Mouse (Mus musculus) stomach, embryonic 16.5 days (tissue): ENCODE measurements around the gene Invs. TPM values are rescaled to one million over a fixed set of nuclear protein-coding genes. Genes with fewer than 3 reads are reported as not detected.
A peak's percentile ranks its signal among the peaks of the same experiment; 100 is the strongest.

ENCODE experiments used
- ATAC-seq: fragments of 200-750 bp; cut with Nextera tagmentation; 2 replicates; pipeline ENCODE4 v1.8.0; 2017; ENCODE audit warnings: moderate number of reproducible peaks, moderate TSS enrichment; ENCODE audit not compliant: insufficient read depth, low FRiP score
- H3K27ac ChIP-seq: fragments of 300-500 bp; sonication (generic); 2 replicates; pipeline ENCODE4 v1.5.1; 2014; ENCODE audit warnings: low read length
- H3K27me3 ChIP-seq: fragments of 300-500 bp; sonication (generic); 2 replicates; pipeline ENCODE4 v1.6.1; 2014; ENCODE audit warnings: low read length, control low read depth, mixed read lengths; ENCODE audit not compliant: control insufficient read depth, insufficient read depth
- H3K36me3 ChIP-seq: fragments of 300-500 bp; sonication (generic); 2 replicates; pipeline ENCODE4 v1.6.1; 2014; ENCODE audit warnings: low read length; ENCODE audit not compliant: control insufficient read depth, insufficient read depth
- H3K4me1 ChIP-seq: fragments of 300-500 bp; sonication (generic); 2 replicates; pipeline ENCODE4 v1.6.1; 2014; ENCODE audit warnings: low read length, control low read depth, mixed read lengths; ENCODE audit not compliant: control insufficient read depth, insufficient read depth
- H3K4me2 ChIP-seq: fragments of 300-500 bp; sonication (generic); 2 replicates; pipeline ENCODE4 v1.6.1; 2014; ENCODE audit warnings: low read depth, low read length, mixed read lengths
- H3K4me3 ChIP-seq: fragments of 300-500 bp; sonication (generic); replicated peaks from 2 replicates; pipeline ENCODE4 v1.5.1; 2014; ENCODE audit warnings: mild to moderate bottlenecking, low read length
- H3K9ac ChIP-seq: fragments of 300-500 bp; sonication (generic); 2 replicates; pipeline ENCODE4 v1.6.1; 2014; ENCODE audit warnings: low read length
- H3K9me3 ChIP-seq: fragments of 300-500 bp; sonication (generic); replicated peaks from 2 replicates; pipeline ENCODE4 v1.6.1; 2016; ENCODE audit warnings: low read length, control low read depth; ENCODE audit not compliant: control insufficient read depth
- WGBS: fragments of 180-500 bp; shearing (Covaris S2); extraction: QIAGEN DNeasy Blood & Tissue Kit; methylation state at CpG from one replicate; pipeline ENCODE4 v1.1.7; 2014; 5-methylcytosine and 5-hydroxymethylcytosine counted together
- polyA plus RNA-seq: library from polyadenylated mRNA; unstranded; fragments of >200 nt; fragmentation: Nextera tagmentation; extraction: Ambion mirVana; gene quantifications from 2 replicates; pipeline ENCODE4 v1.2.1, GENCODE M21; 2015

Gene Invs
- polyA plus RNA-seq, 1 experiment from 2014 or later = 10.2 TPM

GRCm38 (mm10) chr4:48415838-48416335 lies 136.3 kb downstream of the Invs start:
- 87% methylated on average over 10 of the region's 10 CpGs for WGBS
- no peak for ATAC-seq
- Histone ChIP-seq H3K9ac (no peak overlapping the region; the same call in 1 of the 2 replicates), H3K4me1 (no peaks in the 10 kb centered on the region), H3K4me3 (no peak overlapping the region), H3K27ac (no peak overlapping the region), H3K36me3 (no peaks in the 10 kb centered on the region), H3K9me3 (no peaks in the 10 kb centered on the region), H3K27me3 (no peaks in the 10 kb centered on the region), H3K4me2 (no peak overlapping the region)

- no peaks in the 10 kb centered on the region for H3K9me3 ChIP-seq
- H3K27me3 ChIP-seq = no peaks in the 10 kb centered on the region
- WGBS = 89% methylated on average over 8 of the region's 8 CpGs
- no peak overlapping the region for H3K27ac ChIP-seq
- peaks cover 4% of the 10 kb centered on the region; the same call in 1 of the 2 replicates for H3K36me3 ChIP-seq
- H3K4me2 ChIP-seq = no peak overlapping the region
- no peak overlapping the region for H3K4me3 ChIP-seq
- no peak overlapping the region for H3K9ac ChIP-seq
- H3K4me1 ChIP-seq = no peaks in the 10 kb centered on the region
- ATAC-seq = no peak
These were observed 139.4 kb downstream of the Invs start for GRCm38 (mm10) chr4:48418831-48419468.

DNA sequence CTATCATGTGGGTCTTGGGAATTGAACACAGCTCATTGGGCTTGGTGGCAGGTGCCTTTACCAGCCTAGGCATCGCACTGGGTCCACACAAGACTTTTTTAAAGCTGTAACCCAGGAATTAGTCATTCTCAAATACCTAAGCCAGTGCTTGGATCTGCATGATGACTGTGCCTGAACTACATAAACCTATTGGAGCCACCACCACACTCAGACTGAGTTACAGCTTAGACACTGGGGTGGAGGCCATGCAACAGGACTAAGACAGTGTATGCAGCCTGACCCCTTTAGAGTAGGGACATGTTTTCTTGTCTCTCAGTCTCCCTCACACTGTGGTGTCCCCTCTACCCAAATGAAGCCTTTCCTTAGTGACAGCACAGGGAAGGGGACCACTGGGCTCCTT lies 143.1 kb downstream of the Invs start:
- 92% methylated on average over 1 of the region's 1 CpGs for WGBS
- Histone ChIP-seq H3K9me3 (no peaks in the 10 kb centered on the region), H3K27ac (no peak overlapping the region), H3K9ac (no peak overlapping the region), H3K4me3 (no peak overlapping the region), H3K27me3 (no peaks in the 10 kb centered on the region), H3K36me3 (peaks cover 7% of the 10 kb centered on the region; the same call in 1 of the 2 replicates), H3K4me2 (no peak overlapping the region), H3K4me1 (no peaks in the 10 kb centered on the region)
- no peak for ATAC-seq

DNA sequence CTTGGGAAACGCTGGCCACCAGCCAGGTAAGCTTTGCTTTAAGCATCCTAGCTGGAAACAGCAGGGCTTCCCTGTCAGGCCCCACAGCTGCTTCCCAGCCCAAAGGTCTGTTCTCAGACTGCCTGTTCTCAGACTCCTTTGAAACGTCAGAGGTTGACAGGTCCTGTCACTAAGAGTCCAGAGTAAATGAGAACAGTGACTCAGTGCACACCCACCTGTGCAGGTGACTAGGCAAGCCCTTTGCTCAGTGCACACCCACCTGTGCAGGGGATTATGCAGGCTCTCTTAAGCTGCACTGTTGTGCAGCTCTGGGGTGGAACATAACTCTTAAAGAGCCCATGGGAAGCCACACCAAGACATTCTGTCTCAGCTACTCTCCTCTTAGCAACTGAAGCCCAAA lies 144.2 kb downstream of the Invs start:
- Histone ChIP-seq H3K4me1 (no peaks in the 10 kb centered on the region), H3K27ac (no peak overlapping the region), H3K9ac (no peak overlapping the region), H3K4me2 (no peak overlapping the region), H3K27me3 (no peaks in the 10 kb centered on the region), H3K4me3 (no peak overlapping the region), H3K9me3 (no peaks in the 10 kb centered on the region), H3K36me3 (peaks cover 11% of the 10 kb centered on the region; the same call in 1 of the 2 replicates)
- peak; percentile 59 for ATAC-seq
- WGBS = 40% methylated on average over 2 of the region's 2 CpGs

GRCm38 (mm10) chr4:48427413-48427812 lies 147.9 kb downstream of the Invs start:
- Histone ChIP-seq H3K4me2 (no peak overlapping the region), H3K4me3 (no peak overlapping the region), H3K36me3 (peaks cover 26% of the 10 kb centered on the region), H3K9ac (no peak overlapping the region), H3K4me1 (no peaks in the 10 kb centered on the region), H3K27ac (no peak overlapping the region), H3K27me3 (no peaks in the 10 kb centered on the region), H3K9me3 (no peaks in the 10 kb centered on the region)
- no peak for ATAC-seq
- 44% methylated on average over 3 of the region's 3 CpGs for WGBS

DNA sequence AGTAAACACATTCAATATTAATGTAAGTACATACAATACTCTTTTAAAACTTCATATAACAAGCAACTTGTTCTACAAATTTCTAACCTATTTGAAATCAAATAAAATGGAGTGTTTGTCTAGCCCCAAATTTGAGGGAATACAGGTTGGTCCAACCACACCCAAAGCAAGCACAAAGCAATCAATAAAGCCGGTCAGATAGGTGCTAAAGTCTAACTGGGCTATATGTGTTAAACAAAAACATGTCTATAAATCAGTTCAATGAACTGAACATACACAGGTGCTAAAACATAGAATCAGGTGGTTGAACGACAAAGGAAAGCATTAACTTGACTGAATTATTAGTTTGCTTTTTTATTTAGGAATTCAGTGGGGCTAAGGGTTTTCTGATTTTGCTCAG lies 148.5 kb downstream of the Invs start:
- 54% methylated on average over 2 of the region's 2 CpGs for WGBS
- ATAC-seq = no peak
- Histone ChIP-seq H3K9me3 (no peaks in the 10 kb centered on the region), H3K36me3 (peaks cover 30% of the 10 kb centered on the region), H3K4me3 (no peak overlapping the region), H3K4me2 (no peak overlapping the region), H3K9ac (no peak overlapping the region), H3K27ac (no peak overlapping the region), H3K4me1 (no peaks in the 10 kb centered on the region), H3K27me3 (no peaks in the 10 kb centered on the region)

DNA sequence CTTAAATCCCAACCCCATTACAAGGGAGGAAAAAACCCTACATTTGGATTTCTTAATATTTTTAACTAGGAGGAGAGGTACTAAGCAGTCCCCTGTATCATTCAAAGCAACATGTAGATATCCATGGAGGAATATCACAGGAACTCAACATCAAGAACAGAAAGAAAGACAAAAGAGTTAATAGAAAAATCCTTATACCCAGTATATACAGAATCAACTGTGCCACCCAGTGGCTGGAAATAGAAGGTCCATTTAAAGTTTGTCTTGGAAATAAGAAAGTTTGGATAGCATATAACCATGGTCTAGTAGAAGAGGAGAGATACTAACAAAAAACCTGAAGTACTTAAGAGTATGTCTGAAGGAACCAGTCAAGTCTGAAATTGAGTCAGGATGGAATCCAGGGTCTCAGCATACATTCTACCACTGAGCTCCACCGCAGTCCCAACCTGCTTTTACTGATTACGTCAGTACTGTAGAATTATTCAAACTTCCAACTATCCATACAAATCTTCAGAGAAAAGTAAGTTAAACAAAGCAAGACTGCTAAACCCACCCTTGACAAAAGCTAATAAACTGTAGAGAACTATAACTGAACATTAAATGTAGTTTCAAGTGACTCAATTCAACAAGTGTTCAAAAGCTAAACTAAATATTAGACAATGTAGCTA lies 174.7 kb downstream of the Invs start:
- Histone ChIP-seq H3K9me3 (no peaks in the 10 kb centered on the region), H3K36me3 (peaks cover 30% of the 10 kb centered on the region), H3K4me3 (no peak overlapping the region), H3K4me2 (no peak overlapping the region), H3K4me1 (no peaks in the 10 kb centered on the region), H3K27ac (no peak overlapping the region), H3K9ac (no peak overlapping the region), H3K27me3 (no peaks in the 10 kb centered on the region)
- no peak for ATAC-seq
- 71% methylated on average over 2 of the region's 2 CpGs for WGBS

DNA sequence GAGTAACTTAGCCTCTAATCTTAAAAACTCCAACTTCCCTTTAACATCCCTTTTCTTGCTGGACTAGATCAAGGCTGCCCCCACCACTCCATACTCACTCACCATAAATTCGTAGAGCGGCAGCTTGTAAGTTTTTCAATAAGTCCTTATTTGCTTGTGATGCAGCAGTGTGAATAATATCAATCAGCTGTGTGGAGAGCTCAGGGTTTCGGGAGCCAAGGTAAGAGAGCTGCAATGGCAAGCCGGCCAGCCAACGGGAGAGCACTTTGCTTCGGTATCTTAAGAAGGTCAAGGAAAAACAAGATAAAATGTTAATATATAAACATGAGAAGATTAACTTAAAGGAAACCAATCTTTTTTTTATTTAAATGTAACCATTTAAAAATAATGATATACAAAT lies 178.9 kb downstream of the Invs start:
- H3K27me3 ChIP-seq = no peaks in the 10 kb centered on the region
- no peak overlapping the region for H3K9ac ChIP-seq
- H3K4me1 ChIP-seq = no peaks in the 10 kb centered on the region
- H3K9me3 ChIP-seq = no peaks in the 10 kb centered on the region
- H3K36me3 ChIP-seq = peaks cover 13% of the 10 kb centered on the region
- H3K4me3 ChIP-seq = no peak overlapping the region
- ATAC-seq = no peak
- WGBS = 78% methylated on average over 6 of the region's 6 CpGs
- no peak overlapping the region for H3K27ac ChIP-seq
- no peak overlapping the region for H3K4me2 ChIP-seq

DNA sequence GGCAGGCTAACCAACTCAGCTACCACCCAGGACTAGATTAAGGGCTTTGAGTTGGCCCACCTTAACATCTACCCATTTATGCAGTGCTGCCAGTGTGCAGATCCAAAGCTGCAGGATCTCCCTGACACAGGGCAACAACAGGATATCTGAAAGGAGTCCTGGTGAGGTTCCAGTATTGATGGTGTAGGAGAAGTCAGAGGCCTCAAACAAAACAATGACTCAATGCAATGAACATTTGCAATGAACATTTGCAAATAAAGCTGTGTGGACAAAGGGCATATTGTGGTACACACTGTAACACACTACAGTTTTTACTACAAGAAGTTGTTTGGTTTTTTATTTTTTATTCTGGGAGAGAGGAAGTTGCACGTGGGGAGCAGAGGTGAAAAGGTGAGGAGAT lies 181.5 kb downstream of the Invs start:
- Histone ChIP-seq H3K9me3 (no peaks in the 10 kb centered on the region), H3K27ac (no peak overlapping the region), H3K4me3 (no peak overlapping the region), H3K4me2 (no peak overlapping the region), H3K36me3 (peaks cover under 1% of the 10 kb centered on the region), H3K4me1 (no peaks in the 10 kb centered on the region), H3K27me3 (no peaks in the 10 kb centered on the region), H3K9ac (no peak overlapping the region)
- ATAC-seq = no peak
- 63% methylated on average over 1 of the region's 1 CpGs for WGBS
